Mouse (Mus musculus) MEL (cell line): Measurements from ENCODE around the gene Arl6ip5. TPM values are rescaled to one million over a fixed set of nuclear protein-coding genes. Genes with fewer than 3 reads are reported as not detected.

ENCODE experiments used
- DNase-seq: peaks from one replicate; pipeline ENCODE4 v3.0.0; 2011; ENCODE audit warnings: low read depth, low spot score
- H3K27ac ChIP-seq: 2 replicates; pipeline ENCODE4 v1.5.1; 2012; ENCODE audit warnings: low read depth, mild to moderate bottlenecking, control low read depth, low read length, moderate library complexity; ENCODE audit not compliant: control insufficient read depth
- H3K27me3 ChIP-seq, 2 experiments: fragments of 150-350 bp in 1 of 2; sonication (generic) in 1 of 2; 2 replicates each; pipeline ENCODE4 v1.6.1; 2012; ENCODE audit warnings: low read length in 2 of 2, mild to moderate bottlenecking in 2 of 2, improper control_type of control experiment in 1 of 2, moderate library complexity in 1 of 2; ENCODE audit not compliant: insufficient read depth in 2 of 2, control insufficient read depth in 1 of 2
- H3K36me3 ChIP-seq, 2 experiments: 2 replicates each; pipeline ENCODE4 v1.6.1; 2012 to 2014; ENCODE audit warnings: low read length in 2 of 2, improper control_type of control experiment in 1 of 2, inconsistent platforms in 1 of 2, mild to moderate bottlenecking in 1 of 2; ENCODE audit not compliant: insufficient read depth in 2 of 2, control insufficient read depth in 1 of 2
- H3K4me1 ChIP-seq, 2 experiments: fragments of 150-350 bp in 1 of 2; sonication (generic) in 1 of 2; 2 replicates each; pipeline ENCODE4 v1.6.1; 2012; ENCODE audit warnings: low read length in 2 of 2, improper control_type of control experiment in 1 of 2, mild to moderate bottlenecking in 1 of 2; ENCODE audit not compliant: insufficient read depth in 2 of 2, control insufficient read depth in 1 of 2
- H3K4me3 ChIP-seq, 2 experiments: fragments of 150-350 bp in 1 of 2; sonication (generic) in 1 of 2; 2 replicates each; pipeline ENCODE4 v1.5.1; 2012; ENCODE audit warnings: low read depth in 2 of 2, low read length in 2 of 2, mild to moderate bottlenecking in 2 of 2, moderate library complexity in 2 of 2, control low read depth in 1 of 2, improper control_type of control experiment in 1 of 2; ENCODE audit not compliant: control insufficient read depth in 1 of 2, insufficient read depth in 1 of 2
- H3K79me2 ChIP-seq: 2 replicates; pipeline ENCODE4 v1.6.1; 2012; ENCODE audit warnings: mild to moderate bottlenecking, low read length, moderate library complexity; ENCODE audit not compliant: control insufficient read depth, poor library complexity, insufficient read depth
- H3K9ac ChIP-seq: 2 replicates; pipeline ENCODE4 v1.6.1; 2012; ENCODE audit warnings: low read depth, mild to moderate bottlenecking, control low read depth, low read length, moderate library complexity; ENCODE audit not compliant: control insufficient read depth, poor library complexity, severe bottlenecking
- H3K9me3 ChIP-seq: fragments of 150-350 bp; sonication (generic); replicated peaks from 2 replicates; pipeline ENCODE4 v1.6.1; 2012; ENCODE audit warnings: mild to moderate bottlenecking, low read length, improper control_type of control experiment, moderate library complexity; ENCODE audit not compliant: insufficient read depth
- BHLHE40 ChIP-seq: IDR thresholded peaks from 2 replicates; pipeline ENCODE4 v1.6.1; 2012; ENCODE audit warnings: low read depth, mild to moderate bottlenecking, inconsistent platforms, low read length, improper control_type of control experiment, borderline replicate concordance
- CTCF ChIP-seq, 3 experiments: IDR thresholded peaks in 2 of 3; conservative IDR thresholded peaks in 1 of 3; 2 replicates each; pipeline ENCODE4 v1.5.1; 2011 to 2012; ENCODE audit warnings: low read length in 3 of 3, low read depth in 2 of 3, mild to moderate bottlenecking in 2 of 3, improper control_type of control experiment in 1 of 3, inconsistent platforms in 1 of 3, mixed read lengths in 1 of 3, moderate library complexity in 1 of 3; ENCODE audit not compliant: control insufficient read depth in 1 of 3, insufficient read depth in 1 of 3, poor library complexity in 1 of 3, severe bottlenecking in 1 of 3
- E2F4 ChIP-seq: IDR thresholded peaks from 2 replicates; pipeline ENCODE4 v1.6.1; 2011; ENCODE audit warnings: low read depth, low read length, improper control_type of control experiment, borderline replicate concordance
- ELF1 ChIP-seq: IDR thresholded peaks from 2 replicates; pipeline ENCODE4 v1.6.1; 2014; ENCODE audit warnings: low read depth, mild to moderate bottlenecking, inconsistent platforms, low read length, improper control_type of control experiment, moderate library complexity
- ETS1 ChIP-seq: IDR thresholded peaks from 2 replicates; pipeline ENCODE4 v1.6.1; 2012; ENCODE audit warnings: low read depth, mild to moderate bottlenecking, inconsistent platforms, low read length, improper control_type of control experiment, moderate library complexity
- HCFC1 ChIP-seq: IDR thresholded peaks from 2 replicates; pipeline ENCODE4 v1.6.1; 2012; ENCODE audit warnings: low read depth, mild to moderate bottlenecking, inconsistent platforms, low read length, improper control_type of control experiment, moderate library complexity
- MAFK ChIP-seq: IDR thresholded peaks from 2 replicates; pipeline ENCODE4 v1.6.1; 2011; ENCODE audit warnings: low read depth, mild to moderate bottlenecking, low read length, improper control_type of control experiment, borderline replicate concordance
- MAX ChIP-seq: IDR thresholded peaks from 2 replicates; pipeline ENCODE4 v1.6.1; 2011; ENCODE audit warnings: low read length, improper control_type of control experiment
- MAZ ChIP-seq: IDR thresholded peaks from 2 replicates; pipeline ENCODE4 v1.6.1; 2012; ENCODE audit warnings: low read depth, mild to moderate bottlenecking, inconsistent platforms, low read length, improper control_type of control experiment
- MXI1 ChIP-seq: IDR thresholded peaks from 2 replicates; pipeline ENCODE4 v1.6.1; 2011; ENCODE audit warnings: mild to moderate bottlenecking, low read depth, low read length, improper control_type of control experiment
- NELFE ChIP-seq: IDR thresholded peaks from 2 replicates; pipeline ENCODE4 v1.6.1; 2011; ENCODE audit warnings: low read depth, low read length, improper control_type of control experiment
- NRF1 ChIP-seq: IDR thresholded peaks from 2 replicates; pipeline ENCODE4 v1.6.1; 2014; ENCODE audit warnings: low read depth, mild to moderate bottlenecking, inconsistent platforms, low read length, improper control_type of control experiment, moderate library complexity; ENCODE audit not compliant: poor library complexity, insufficient read depth, severe bottlenecking
- POLR2A ChIP-seq, 2 experiments: IDR thresholded peaks; 2 replicates each; pipeline ENCODE4 v1.6.1; 2011 to 2012; ENCODE audit warnings: low read length in 2 of 2, mild to moderate bottlenecking in 2 of 2, control low read depth in 1 of 2, improper control_type of control experiment in 1 of 2, low read depth in 1 of 2, moderate library complexity in 1 of 2; ENCODE audit not compliant: control insufficient read depth in 1 of 2, insufficient read depth in 1 of 2, poor library complexity in 1 of 2
- POLR2AphosphoS2 ChIP-seq: IDR thresholded peaks from 2 replicates; pipeline ENCODE4 v1.6.1; 2011; ENCODE audit warnings: low read length, improper control_type of control experiment
- POLR2AphosphoS5 ChIP-seq: IDR thresholded peaks from 2 replicates; pipeline ENCODE4 v1.6.1; 2012; ENCODE audit warnings: low read depth, borderline replicate concordance, mild to moderate bottlenecking, inconsistent platforms, low read length, moderate library complexity, mixed read lengths
- RAD21 ChIP-seq: IDR thresholded peaks from 2 replicates; pipeline ENCODE4 v1.6.1; 2011; ENCODE audit warnings: mild to moderate bottlenecking, low read depth, low read length, improper control_type of control experiment
- RCOR1 ChIP-seq: IDR thresholded peaks from 2 replicates; pipeline ENCODE4 v1.6.1; 2012; ENCODE audit warnings: low read depth, mild to moderate bottlenecking, inconsistent platforms, low read length, improper control_type of control experiment
- SIN3A ChIP-seq: IDR thresholded peaks from 2 replicates; pipeline ENCODE4 v1.6.1; 2012; ENCODE audit warnings: low read length, improper control_type of control experiment, inconsistent platforms
- TBP ChIP-seq: IDR thresholded peaks from 2 replicates; pipeline ENCODE4 v1.8.0; 2011; ENCODE audit warnings: low read depth, low read length, improper control_type of control experiment
- TCF12 ChIP-seq: IDR thresholded peaks from 2 replicates; pipeline ENCODE4 v1.6.1; 2014; ENCODE audit warnings: low read depth, mild to moderate bottlenecking, inconsistent platforms, low read length, improper control_type of control experiment, moderate library complexity
- UBTF ChIP-seq: IDR thresholded peaks from 2 replicates; pipeline ENCODE4 v1.6.1; 2012; ENCODE audit warnings: low read depth, mild to moderate bottlenecking, inconsistent platforms, low read length, improper control_type of control experiment, moderate library complexity, borderline replicate concordance; ENCODE audit not compliant: insufficient read depth
- USF1 ChIP-seq: IDR thresholded peaks from 2 replicates; pipeline ENCODE4 v1.6.1; 2014; ENCODE audit warnings: low read depth, mild to moderate bottlenecking, inconsistent platforms, low read length, improper control_type of control experiment, moderate library complexity
- USF2 ChIP-seq, 2 experiments: IDR thresholded peaks; 2 replicates each; pipeline ENCODE4 v1.6.1; 2011 to 2012; ENCODE audit warnings: improper control_type of control experiment in 2 of 2, low read length in 2 of 2, borderline replicate concordance in 1 of 2, inconsistent platforms in 1 of 2, low read depth in 1 of 2, mild to moderate bottlenecking in 1 of 2; ENCODE audit not compliant: insufficient read depth in 1 of 2
- ZMIZ1 ChIP-seq: IDR thresholded peaks from 2 replicates; pipeline ENCODE4 v1.6.1; 2012; ENCODE audit warnings: low read depth, mild to moderate bottlenecking, inconsistent platforms, low read length, improper control_type of control experiment, moderate library complexity
- polyA plus RNA-seq, 2 experiments: library from polyadenylated mRNA; stranded (reverse) in 1 of 2; unstranded in 1 of 2; fragments of >175 nt in 1 of 2; fragments of >200 nt in 1 of 2; gene quantifications; 2 replicates each; pipeline versions ENCODE4 v1.2.1 to v1.2.4; 2012; ENCODE audit warnings: low replicate concordance in 2 of 2, low read depth in 1 of 2; ENCODE audit not compliant: insufficient read length in 2 of 2, insufficient read depth in 1 of 2, missing spikeins in 1 of 2
- total RNA-seq: library from RNA; depleted of rRNA; stranded (reverse); fragments of 300-350 nt; gene quantifications from 2 replicates; pipeline ENCODE4 v1.2.3, GENCODE M21; 2012

The Arl6ip5 gene
- total and polyA plus RNA-seq, 3 experiments: 39.4 to 113 TPM; not detected in 1

DNA sequence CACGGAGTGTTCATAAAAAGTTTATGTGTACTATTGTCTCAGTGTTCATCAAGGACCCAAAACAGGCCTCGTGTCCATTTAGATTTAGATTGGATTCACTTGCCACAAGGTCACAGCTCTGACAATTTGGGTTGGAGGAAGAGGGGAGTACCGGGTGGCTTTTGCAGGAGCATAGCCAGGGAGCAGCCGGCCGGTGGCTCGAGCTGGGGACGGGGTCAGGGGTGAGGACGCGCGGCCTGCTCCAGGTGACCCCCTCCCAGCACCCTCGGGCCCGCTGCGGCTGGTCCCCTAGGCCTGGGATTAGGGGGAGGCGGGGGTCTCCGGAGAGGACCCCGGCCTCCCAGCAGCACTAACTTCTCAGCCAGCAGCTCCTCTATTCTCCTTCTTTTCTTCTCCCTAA is 5.5 kb upstream of the Arl6ip5 start:
- TF ChIP-seq SIN3A (peak; percentile 7; the same call in 1 of the 2 replicates), UBTF (0 out of 2 replicates have a peak, but pooled peaks have one; percentile 22), POLR2AphosphoS5 (no peak), RAD21 (no peak)
- peaks cover 10 to 42% of the 10 kb centered on the region in 2 experiments for H3K36me3 ChIP-seq
- H3K4me3 ChIP-seq: peak overlapping the region; percentile 64 to 97
- H3K79me2 ChIP-seq: peaks cover 24% of the 10 kb centered on the region
- peak overlapping the region; percentile 78 for H3K9ac ChIP-seq
- peak; percentile 51 for DNase-seq
- no peaks in the 10 kb centered on the region for H3K27me3 ChIP-seq
- no peaks in the 10 kb centered on the region for H3K9me3 ChIP-seq
- peaks cover 23 to 34% of the 10 kb centered on the region in 2 experiments for H3K4me1 ChIP-seq
- peak overlapping the region; percentile 73 for H3K27ac ChIP-seq

DNA sequence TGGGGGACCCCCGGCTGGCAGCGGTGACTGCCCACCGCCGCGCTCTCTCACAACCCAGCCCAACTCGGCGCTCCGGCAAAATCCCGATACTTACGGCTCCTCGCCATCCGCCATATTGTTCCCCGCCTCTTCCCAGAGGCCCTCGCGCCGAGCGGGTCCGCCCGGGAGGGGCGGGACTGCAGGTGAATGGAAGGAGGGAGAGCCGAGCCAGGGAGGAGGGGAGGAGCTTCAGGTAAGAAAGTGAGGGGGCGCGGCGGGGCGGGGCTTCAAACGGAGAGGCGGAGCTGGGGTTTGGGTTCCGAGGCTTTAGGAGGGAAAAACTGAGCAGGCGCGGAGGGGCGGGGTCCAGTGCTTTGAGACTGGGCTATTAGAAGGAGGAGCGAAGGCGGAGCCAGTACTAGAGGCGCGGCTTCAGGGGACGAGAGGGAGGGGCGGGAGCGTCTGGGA is 5.0 kb upstream of the Arl6ip5 start, which contains the start of gene Uba3:
TSS of gene Uba3 (minus strand) at position 209 of the 447 bp plus-strand sequence.
- Histone ChIP-seq H3K27ac (peak within 1 kb of the TSS; percentile 73), H3K4me1 (peaks cover 23 to 34% of the 10 kb centered on the region in 2 experiments)

More for the DNA sequence above, 5.0 kb upstream of the Arl6ip5 start, which contains the start of gene Uba3:
- Histone ChIP-seq H3K79me2 (peaks cover 24% of the 10 kb centered on the region), H3K4me3 (peak within 1 kb of the TSS; percentile 64 to 97), H3K36me3 (peaks cover 8 to 42% of the 10 kb centered on the region in 2 experiments), H3K9me3 (no peaks in the 10 kb centered on the region), H3K9ac (peak within 1 kb of the TSS; percentile 78), H3K27me3 (no peaks in the 10 kb centered on the region)
- peak; percentile 98 for DNase-seq
- TF ChIP-seq MAZ (peak; percentile 91; the same call in 1 of the 2 replicates), HCFC1 (peak; percentile 83), UBTF (0 out of 2 replicates have a peak, but pooled peaks have one; percentile 15), ZMIZ1 (peak; percentile 70; the same call in 1 of the 2 replicates), MXI1 (no peak), CTCF (IDR thresholded peaks at IDR 0.05 in 2 of 3, conservative IDR thresholded peaks at IDR 0.05 in 1 of 3; ENCODE audit: control insufficient read depth in 1 of 3, insufficient read depth in 1 of 3, low read depth in 2 of 3, low read length in 3 of 3, poor library complexity in 1 of 3, severe bottlenecking in 1 of 3) (no peak), ELF1 (0 out of 2 replicates have a peak, but pooled peaks have one; percentile 27), POLR2AphosphoS2 (peak; percentile 84), BHLHE40 (no peak), MAFK (no peak), SIN3A (no peak), TBP (peak; percentile 79), RCOR1 (no peak), ETS1 (no peak), E2F4 (no peak), POLR2A (IDR thresholded peaks at IDR 0.05; ENCODE audit: control insufficient read depth in 1 of 2, insufficient read depth in 1 of 2, low read depth in 1 of 2, low read length in 2 of 2, poor library complexity in 1 of 2) (peak; percentile 35 to 88; a peak in 2 of 4 replicates), NRF1 (peak; percentile 69), RAD21 (no peak), MAX (no peak), USF2 (IDR thresholded peaks at IDR 0.05; ENCODE audit: borderline replicate concordance in 1 of 2, insufficient read depth in 1 of 2, low read depth in 1 of 2, low read length in 2 of 2) (no peak), POLR2AphosphoS5 (no peak), USF1 (peak; percentile 35; the same call in 1 of the 2 replicates), NELFE (peak; percentile 71), TCF12 (peak; percentile 88)
